Mouse (Mus musculus): ENCODE results near the gene Ptk7. TPM values are rescaled to one million over a fixed set of nuclear protein-coding genes. Genes with fewer than 3 reads are reported as not detected.
"Not testable (repeated sequence)": the region's sequence is repeated elsewhere in the genome, so short reads cannot be mapped to it uniquely, and the experiment has no call there.

The Ptk7 gene
- total RNA-seq, 2 experiments from 2014 or later: 9.5 to 10.5 TPM

- intact Hi-C loops (cut with DNase I): no loop called here
- DNase-seq (ENCODE audit: low spot score in 2 of 2): no peak
Measured at GRCm38 (mm10) chr17:46578650-46579049, 50.7 kb downstream of the Ptk7 start.

DNA sequence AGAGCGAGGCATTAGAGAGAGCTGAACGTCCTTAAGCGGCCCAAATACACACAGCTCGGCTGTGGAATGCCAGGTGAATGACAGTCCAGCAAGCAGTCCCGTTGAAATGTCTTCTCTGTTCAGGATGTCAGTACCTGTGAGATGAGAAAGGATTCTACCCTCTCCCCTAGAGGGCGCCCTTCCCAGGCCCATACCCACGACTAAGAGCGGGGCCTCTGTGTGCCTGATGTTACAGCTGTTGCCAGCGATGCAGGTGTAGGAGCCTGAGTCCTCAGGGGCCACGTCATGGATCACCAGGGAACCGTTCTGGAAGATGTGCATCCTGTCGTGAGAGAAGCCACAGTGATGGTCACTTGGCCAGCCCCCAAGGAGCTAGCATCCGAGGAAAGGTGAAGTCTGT is 53.2 kb downstream of the Ptk7 start:
- DNase-seq (ENCODE audit: low spot score in 2 of 2): no peak
- intact Hi-C loops (cut with DNase I): no loop called here

GRCm38 (mm10) chr17:46574535-46574934 is 54.8 kb downstream of the Ptk7 start:
- no peak for DNase-seq (ENCODE audit: low spot score in 2 of 2)
- intact Hi-C loops (cut with DNase I): no loop called here

DNA sequence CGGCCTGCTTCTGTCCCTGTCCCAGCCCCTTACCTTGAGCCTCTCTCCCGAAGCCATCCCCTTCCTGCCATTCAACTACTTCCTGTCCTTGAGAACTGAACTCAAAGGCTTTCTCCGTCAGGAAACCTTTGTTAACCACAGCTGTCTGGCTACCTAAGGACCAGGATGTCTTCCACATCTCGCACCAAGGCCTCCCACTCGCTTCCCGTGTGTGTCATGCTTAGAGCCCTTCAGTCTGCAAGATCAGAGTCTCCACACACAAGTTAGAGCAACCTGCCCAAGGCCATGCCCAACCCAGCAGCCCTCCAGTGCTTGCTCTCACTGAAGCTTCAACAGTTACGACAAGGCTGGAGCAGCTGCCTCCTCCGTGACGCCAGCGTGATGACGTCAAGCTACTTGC is 58.3 kb downstream of the Ptk7 start:
- intact Hi-C loops (cut with DNase I): no loop called here
- no peak for DNase-seq (ENCODE audit: low spot score in 2 of 2)

DNA sequence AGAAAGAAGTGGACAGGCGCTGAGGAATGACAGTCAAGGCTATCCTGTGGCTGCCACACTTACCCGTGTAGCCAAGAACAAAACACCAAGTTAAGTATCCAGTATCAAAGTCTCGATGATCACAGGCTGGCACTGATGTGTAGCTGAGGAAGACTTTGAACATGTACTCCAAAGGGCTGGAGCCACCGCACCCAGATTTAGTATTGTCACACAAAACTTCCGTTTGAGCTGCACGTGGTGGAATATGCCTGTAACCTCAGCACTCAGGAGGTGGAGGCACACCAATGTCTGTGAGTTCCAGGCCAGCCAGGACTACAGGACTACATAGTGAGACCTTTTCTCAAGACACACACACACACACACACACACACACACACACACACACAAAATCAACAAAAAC is 70.2 kb downstream of the Ptk7 start:
- intact Hi-C loops (cut with DNase I): no loop called here

DNA sequence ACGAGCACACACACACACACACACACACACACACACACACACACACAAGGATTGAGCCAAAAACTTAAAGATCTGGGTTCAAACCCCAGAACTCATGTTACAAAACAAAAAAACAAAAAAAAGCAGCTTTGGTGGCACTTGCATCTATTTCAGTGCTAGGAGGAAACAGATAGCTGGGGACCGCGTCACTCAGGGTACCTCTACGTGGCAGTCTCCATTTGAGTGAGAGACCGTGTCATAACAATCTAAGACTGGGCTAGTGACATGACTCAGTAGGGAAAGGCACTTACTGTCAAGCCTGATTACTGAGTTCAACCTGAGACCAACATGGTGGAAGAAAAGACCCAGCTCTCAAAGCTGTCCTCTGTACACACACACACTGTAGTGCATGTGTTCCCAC is 71.2 kb downstream of the Ptk7 start:
- no peak for DNase-seq (ENCODE audit: low spot score in 2 of 2)
- intact Hi-C loops (cut with DNase I): no loop called here

More for the DNA sequence above, 70.2 kb downstream of the Ptk7 start:
- DNase-seq (ENCODE audit: low spot score in 2 of 2): no peak

DNA sequence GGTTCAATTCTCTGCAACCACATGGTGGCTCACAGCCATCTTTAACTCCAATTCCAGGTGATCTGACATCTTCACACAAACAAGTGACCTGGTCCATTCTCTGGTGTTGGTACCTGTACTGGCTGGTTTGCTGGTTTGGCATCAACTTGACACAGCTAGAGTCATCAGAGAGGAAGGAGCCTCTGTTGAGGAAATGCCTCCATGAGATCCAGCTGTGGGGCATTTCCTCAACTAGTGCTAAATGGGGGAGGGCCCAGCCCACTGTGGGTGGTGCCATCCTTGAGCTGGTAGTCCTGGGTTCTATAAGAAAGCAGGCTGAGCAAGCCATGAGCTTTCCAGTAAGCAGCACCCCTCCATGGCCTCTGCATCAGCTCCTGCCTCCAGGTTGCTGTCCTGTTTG is 72.0 kb downstream of the Ptk7 start:
- DNase-seq (ENCODE audit: low spot score in 2 of 2); intact Hi-C loops (cut with DNase I): not testable (repeated sequence)

DNA sequence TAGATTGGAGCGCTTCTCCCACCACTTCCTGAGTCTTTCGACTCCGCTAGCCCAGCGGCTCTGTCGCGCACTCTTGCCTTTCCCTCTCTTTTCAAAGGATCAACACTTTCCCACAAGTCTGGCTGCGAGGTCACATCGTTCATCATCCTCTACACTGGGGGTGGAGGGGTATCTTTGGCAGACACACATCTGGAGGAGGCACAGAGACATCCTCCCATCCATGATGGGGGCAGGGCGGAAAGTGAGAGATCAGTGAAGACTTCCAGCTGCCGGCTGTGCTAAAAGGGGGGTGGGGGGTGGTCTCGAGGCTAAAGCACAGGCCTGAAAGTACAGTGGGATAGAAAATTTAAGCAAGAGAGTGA is 72.7 kb downstream of the Ptk7 start:
- intact Hi-C loops (cut with DNase I): no loop called here

GRCm38 (mm10) chr17:46555673-46556583 is 73.4 kb downstream of the Ptk7 start, which contains the start of gene Srf:
Srf (minus strand) TSS chr17:46556175.
- peak; percentile 97 to 99 for DNase-seq (ENCODE audit: low spot score in 2 of 2)

More for the DNA sequence above, 72.7 kb downstream of the Ptk7 start:
- DNase-seq (ENCODE audit: low spot score in 2 of 2): no peak

GRCm38 (mm10) chr17:46554977-46555672 is 74.2 kb downstream of the Ptk7 start:
- no peak for DNase-seq (ENCODE audit: low spot score in 2 of 2)
- intact Hi-C loops (cut with DNase I): loop anchor here (2.0 kb wide), 1 partner anchor 82 kb away; no protein-coding TSS in a partner anchor

More at GRCm38 (mm10) chr17:46555673-46556583, 73.4 kb downstream of the Ptk7 start, which contains the start of gene Srf:
- intact Hi-C loops (cut with DNase I): loop anchor here (2.0 kb wide), 1 partner anchor 81 kb away; no protein-coding TSS in a partner anchor

DNA sequence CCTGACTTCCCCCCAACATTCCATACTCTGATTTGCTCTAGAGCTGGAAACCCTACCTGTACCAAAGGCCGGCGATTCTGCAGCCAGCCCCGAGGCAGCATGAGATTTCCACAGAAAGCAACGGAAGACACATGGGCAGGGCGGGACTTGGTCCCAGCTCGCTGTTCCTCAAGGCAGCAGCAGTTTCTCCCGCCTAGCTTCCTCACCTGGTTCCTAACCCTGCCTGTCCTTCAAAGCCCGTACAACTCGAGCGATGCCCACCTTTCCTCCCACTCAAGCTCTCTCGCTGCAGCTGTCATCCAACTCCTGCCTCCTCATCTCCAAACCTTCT is 74.7 kb downstream of the Ptk7 start:
- DNase-seq (ENCODE audit: low spot score in 2 of 2): peak in 1 of 2 experiments; percentile 64
- intact Hi-C loops (cut with DNase I): loop anchor here (2.0 kb wide), 1 partner anchor 82 kb away; no protein-coding TSS in a partner anchor

DNA sequence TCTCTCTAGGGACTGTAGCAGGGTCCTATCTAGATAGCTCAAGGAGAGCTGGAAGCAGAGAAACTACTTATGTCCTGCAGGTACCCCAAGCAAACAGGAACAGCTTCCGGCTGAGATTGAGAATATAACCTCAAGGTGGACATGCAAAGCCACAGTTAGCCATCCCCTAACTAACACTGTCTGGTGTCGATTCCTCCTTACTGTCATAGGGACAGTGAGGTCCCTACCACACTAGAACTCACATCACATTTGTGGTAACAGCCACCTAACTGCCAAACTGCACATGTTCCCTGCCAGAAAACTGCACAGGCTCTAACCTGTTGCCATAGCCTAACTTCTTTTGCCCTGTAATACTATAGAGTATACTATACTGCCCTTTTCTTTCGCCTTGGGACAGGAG is 75.4 kb downstream of the Ptk7 start:
- no peak for DNase-seq (ENCODE audit: low spot score in 2 of 2)
- intact Hi-C loops (cut with DNase I): loop anchor here (2.0 kb wide), 1 partner anchor 83 kb away; no protein-coding TSS in a partner anchor

GRCm38 (mm10) chr17:46553469-46553868 is 75.8 kb downstream of the Ptk7 start:
- intact Hi-C loops (cut with DNase I): no loop called here
- DNase-seq (ENCODE audit: low spot score in 2 of 2): no peak

- peak; percentile 90 to 97 for DNase-seq (ENCODE audit: low spot score in 2 of 2)
- intact Hi-C loops (cut with DNase I): no loop called here
Measured at GRCm38 (mm10) chr17:46552841-46553423, 76.4 kb downstream of the Ptk7 start.

GRCm38 (mm10) chr17:46552151-46552550 is 77.2 kb downstream of the Ptk7 start:
- intact Hi-C loops (cut with DNase I): no loop called here
- no peak for DNase-seq (ENCODE audit: low spot score in 2 of 2)

DNA sequence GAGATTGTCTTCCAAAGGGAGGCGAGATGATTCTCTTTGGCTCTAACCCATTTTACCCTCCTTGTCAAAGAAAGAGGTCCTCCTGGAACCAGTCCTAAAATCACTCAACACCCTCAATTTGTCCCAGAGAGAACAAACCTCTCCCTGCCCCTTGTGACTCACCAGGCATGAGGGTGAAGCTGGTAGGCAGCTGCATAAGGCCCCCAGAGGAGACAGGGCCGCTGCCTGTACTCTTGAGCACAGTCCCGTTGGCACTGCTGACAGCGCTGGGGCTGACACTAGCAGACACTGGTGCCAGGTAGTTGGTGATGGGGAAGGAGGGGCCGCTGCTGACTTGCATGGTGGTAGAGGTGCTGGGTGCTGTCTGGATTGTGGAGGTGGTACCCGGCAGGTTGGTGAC is 77.9 kb downstream of the Ptk7 start:
- intact Hi-C loops (cut with DNase I): no loop called here
- DNase-seq (ENCODE audit: low spot score in 2 of 2): no peak

DNA sequence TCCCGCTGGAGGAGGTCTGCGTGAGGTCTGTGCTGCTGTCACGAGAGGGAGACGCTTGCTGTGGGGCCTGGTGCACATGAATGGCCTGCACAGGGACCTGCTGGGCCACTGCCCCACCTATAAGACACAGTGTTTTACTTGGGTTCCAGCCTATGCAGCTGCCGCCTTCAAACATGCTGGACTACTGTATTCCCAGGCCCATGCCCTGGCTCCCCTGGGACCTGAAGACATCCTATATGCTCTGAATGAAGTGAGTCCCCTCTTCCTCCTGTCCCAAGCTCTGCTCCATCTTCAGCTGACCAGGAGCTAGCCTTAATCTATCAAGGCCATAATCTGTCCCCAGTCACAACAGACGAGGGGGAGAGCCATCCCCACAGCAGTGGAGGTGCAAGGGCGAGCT is 78.4 kb downstream of the Ptk7 start:
- DNase-seq (ENCODE audit: low spot score in 2 of 2): no peak
- intact Hi-C loops (cut with DNase I): no loop called here

GRCm38 (mm10) chr17:46549642-46550041 is 79.7 kb downstream of the Ptk7 start:
- no peak for DNase-seq (ENCODE audit: low spot score in 2 of 2)
- intact Hi-C loops (cut with DNase I): loop anchor here (5.0 kb wide), 1 partner anchor 98 kb away; the partner anchor contains the start of genes Klc4 and Mrpl2

DNA sequence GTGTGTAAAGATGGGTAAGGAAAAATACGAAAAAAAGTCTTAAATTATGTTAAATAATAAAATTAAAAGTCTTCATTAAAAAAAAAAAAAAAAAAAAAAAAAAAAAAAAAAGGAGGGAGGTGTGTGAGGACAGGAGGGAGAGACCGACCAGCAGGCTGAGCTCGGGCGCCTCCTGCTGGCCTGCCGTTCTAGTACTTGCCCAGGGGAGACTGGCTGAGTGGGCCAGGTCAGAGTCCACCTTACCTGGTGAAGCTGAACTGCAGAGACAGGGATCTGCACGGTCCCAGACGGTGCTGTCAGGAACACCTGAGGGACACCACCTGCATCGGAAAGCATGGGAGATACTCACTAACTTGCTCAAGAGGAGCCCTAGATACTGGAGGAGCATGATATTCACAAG is 80.1 kb downstream of the Ptk7 start:
- no peak for DNase-seq (ENCODE audit: low spot score in 2 of 2)
- intact Hi-C loops (cut with DNase I): loop anchor here (5.0 kb wide), 1 partner anchor 98 kb away; the partner anchor contains the start of genes Klc4 and Mrpl2

- intact Hi-C loops (cut with DNase I): loop anchor here (5.0 kb wide), 1 partner anchor 99 kb away; the partner anchor contains the start of genes Klc4 and Mrpl2
- DNase-seq (ENCODE audit: low spot score in 2 of 2): no peak
Measured at GRCm38 (mm10) chr17:46548741-46549140, 80.6 kb downstream of the Ptk7 start.

Data from left cerebral cortex, postnatal 25 days (tissue).